Mouse (Mus musculus) skeletal muscle tissue, adult 2 months (tissue): Measurements from ENCODE around the gene Cbl.

ENCODE experiments used
- DNase-seq: peaks from one replicate; pipeline ENCODE4 v3.0.0-alpha.2; 2012; ENCODE audit warnings: low read depth, low spot score

Gene Cbl

GRCm38 (mm10) chr9:44233802-44234478 is at the start of gene Cbl:
Gene Cbl, minus strand, starts transcription at chr9:44234049.
- DNase-seq = peak; percentile 96

- DNase-seq = no peak
Observed at GRCm38 (mm10) chr9:44283183-44283582, 49.3 kb upstream of the Cbl start.

- no peak for DNase-seq
Observed at GRCm38 (mm10) chr9:44269973-44270372, 36.1 kb upstream of the Cbl start.

- no peak for DNase-seq
Observed at GRCm38 (mm10) chr9:44269077-44269476, 35.2 kb upstream of the Cbl start.

DNA sequence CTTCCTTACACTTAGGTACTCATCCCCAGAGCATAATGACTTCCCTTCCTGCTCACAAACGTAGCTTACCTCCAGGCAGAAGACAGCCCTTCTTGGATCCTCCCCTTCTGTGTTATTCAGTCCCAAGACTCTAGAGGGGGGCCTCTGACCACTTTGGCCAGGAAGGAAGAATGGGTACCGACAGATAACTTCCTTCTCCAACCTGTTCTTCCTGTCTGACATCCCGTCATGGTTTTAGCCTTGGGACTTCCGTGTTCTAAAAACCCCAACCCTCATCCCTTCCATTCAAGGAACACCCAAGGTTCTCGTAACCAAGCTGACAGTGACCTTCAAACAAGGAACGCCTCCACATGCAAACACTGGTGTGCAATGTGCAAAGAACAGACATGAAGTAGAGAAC is 34.6 kb upstream of the Cbl start, which contains the start of gene Nlrx1:
TSS of gene Nlrx1 (minus strand) at position 168 of the 400 bp plus-strand sequence.
- no peak for DNase-seq

DNA sequence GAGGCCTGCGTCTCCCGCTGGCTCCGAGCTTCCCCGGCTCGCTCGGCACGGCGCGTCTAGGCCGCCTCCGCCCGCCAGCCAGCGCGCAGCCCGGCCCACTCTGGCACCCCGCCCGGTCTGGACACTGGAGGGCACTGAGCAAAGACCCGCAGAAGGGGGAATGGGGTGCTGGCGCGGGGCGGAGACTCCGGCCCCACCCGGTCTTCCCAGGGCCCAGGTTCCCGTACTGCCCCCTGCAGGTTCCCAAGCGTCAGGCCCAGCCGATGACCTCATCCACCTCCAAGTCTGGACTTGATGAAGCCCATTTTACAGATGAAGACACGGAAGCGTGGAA is 34.1 kb upstream of the Cbl start:
- DNase-seq = peak; percentile 84

DNA sequence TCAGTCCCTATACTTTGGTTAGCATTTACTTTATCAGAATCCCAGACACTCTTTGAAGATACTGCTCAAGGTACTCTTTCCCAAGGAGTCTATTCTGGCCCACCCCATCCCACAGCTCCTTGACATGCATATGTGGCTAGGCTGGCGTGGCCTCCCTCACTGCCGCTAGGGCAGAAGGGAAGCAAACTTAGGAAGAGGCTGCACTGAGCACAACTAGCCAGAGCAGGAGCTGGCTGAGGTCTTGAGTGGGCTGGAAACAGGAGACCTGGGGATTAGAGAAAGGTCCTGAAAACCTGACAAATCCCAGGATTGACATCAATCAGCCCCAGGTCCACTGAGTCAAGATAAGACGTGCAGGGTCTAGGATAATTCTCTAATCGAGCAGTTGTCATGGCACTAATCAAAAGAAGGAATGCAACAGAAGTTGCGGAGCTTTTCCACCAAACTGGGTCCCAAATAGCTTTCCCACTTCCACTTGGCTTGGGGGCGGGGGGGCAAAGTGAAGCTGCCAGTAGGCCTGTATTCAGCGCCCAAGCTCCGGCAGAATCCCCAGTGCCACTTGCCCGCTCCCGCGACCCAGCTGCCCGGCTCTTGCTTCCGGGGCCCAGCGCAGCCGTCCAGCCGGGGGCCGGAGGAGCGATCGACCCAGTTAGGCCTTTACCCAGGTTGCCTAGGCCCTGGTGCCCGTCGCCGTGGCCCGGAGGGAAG is 33.6 kb upstream of the Cbl start:
- DNase-seq = no peak

GRCm38 (mm10) chr9:44266478-44267226 is 32.8 kb upstream of the Cbl start:
- DNase-seq = no peak

DNA sequence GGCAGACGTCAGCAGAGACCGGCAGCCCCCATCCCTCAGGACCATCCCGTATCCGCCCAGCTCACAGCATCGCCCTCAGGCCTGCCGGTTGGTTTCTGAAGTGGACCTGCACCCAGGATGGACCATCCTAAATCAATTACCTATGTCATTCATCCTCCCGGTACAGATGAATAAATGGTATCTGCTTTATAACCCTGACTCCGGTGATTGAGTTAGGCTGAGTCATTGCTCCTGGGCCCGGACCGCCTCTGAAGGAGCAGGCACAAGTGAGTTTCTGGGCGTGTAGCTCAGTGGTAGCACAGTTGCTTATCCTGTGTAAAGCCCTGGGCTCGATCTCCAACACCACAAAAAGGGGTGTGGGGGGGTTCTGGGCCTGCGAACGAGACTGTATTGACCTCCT is 27.5 kb upstream of the Cbl start:
- no peak for DNase-seq

DNA sequence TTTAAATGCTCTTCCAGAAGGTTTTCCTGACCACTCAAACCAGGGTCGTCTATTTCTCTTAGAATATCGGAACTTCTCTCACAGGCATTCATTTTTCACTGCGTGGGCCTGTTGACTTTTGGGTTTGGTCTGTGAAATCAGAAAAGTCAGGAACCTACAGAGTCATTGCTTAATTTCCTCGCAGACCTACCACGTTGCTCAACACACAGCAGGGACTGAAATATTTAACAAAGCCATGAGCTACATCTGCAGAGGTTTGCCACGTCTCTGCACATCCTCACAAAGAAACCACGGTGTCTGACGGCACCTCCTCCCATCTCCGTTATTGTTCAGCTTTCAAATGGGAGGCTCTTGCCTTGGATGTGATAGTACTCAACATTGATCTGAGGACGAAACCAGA is 25.2 kb upstream of the Cbl start:
- no peak for DNase-seq

DNA sequence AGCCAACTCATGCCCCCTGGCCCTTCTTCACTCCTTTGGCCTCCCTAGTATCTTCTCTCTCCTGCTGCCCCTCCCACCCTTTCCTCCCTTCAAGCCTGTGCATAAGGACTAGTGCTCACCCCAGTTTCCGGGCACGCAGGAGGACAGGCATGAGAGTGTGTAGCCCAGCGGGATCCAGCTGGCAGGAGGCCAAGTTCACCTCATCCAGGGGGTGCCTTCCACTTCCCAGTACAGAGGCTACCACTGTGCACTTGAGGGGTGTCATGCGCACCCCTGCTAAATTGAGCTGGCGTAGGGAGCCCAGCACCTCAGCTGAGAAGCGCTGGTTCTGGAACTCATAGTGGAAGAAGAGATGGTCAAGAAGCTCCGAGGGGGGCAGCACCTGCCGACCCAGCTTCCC is 22.4 kb upstream of the Cbl start:
- no peak for DNase-seq

DNA sequence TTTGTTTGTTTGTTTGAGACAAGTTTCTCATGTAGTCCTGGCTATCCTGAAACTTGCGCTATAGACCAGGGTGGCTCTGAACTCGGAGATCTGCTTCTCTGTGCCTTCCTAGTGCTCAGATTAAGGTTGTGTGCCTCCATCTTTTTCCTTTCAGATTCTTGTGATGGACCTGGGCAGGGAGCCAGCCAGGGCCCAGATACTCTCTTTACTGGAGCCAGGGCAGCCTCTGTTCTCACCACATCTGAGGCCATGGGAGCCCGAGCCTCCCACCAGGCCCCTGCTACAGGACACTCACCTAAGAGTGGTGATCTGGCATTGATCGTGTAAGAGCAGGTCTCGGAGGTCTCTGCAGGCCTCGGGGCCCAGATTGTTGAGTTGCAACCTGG is 21.3 kb upstream of the Cbl start:
- DNase-seq = no peak

DNA sequence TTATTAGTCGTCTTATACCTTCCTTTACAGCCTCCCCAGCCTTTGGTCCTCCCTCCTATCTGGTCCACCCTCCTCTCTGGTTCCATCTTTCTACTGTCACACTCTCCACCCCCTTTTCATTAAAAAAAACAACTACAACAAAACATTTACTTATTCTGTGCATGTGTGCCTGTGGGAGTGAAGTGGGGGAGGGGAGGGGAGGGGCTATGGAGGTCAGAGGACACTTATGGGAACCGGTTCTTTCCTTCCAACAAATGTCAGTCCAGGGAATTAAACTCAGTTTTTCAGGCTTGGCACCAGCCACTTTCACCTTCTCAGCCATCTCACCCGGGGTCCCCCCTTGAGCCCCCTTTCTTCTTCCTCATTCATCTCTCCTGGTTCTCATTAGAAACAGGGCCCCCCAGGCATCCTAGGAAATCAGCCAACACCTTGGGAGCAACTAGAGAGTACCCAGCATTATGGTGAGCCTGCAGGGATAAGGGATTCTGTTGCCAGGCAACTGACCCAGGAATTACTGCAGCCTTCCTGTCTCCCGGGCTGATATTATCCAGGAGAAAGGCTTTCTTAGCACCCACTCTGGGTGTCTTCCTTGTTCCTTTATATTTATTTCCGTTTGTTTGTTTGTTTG is 20.8 kb upstream of the Cbl start:
- DNase-seq = no peak

- DNase-seq = no peak
Observed at GRCm38 (mm10) chr9:44253441-44253840, 19.6 kb upstream of the Cbl start.

DNA sequence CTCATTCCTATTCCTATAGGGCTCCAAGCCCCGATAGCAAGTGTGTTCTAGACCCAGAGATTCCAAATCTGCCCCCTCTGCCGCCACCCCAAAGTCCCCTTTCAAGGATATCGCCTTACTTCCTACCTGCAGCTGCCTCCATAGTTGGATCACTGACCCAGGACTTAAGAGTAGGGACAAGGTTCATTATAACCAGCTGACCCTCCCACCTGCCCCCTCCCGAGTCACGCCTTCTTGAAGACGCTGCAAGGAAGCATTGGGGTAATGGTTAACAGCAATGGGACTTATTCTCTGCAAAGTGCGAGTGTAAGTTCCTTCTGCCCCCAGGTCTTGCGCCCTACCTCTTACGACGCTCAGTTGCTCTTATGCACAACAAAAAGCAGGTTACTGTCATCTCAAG is 17.5 kb upstream of the Cbl start, which contains the start of gene Pdzd3:
TSS of gene Pdzd3 (minus strand) at position 158 of the 400 bp plus-strand sequence.
- no peak for DNase-seq

- no peak for DNase-seq
Observed at GRCm38 (mm10) chr9:44250445-44250844, 16.6 kb upstream of the Cbl start.

DNA sequence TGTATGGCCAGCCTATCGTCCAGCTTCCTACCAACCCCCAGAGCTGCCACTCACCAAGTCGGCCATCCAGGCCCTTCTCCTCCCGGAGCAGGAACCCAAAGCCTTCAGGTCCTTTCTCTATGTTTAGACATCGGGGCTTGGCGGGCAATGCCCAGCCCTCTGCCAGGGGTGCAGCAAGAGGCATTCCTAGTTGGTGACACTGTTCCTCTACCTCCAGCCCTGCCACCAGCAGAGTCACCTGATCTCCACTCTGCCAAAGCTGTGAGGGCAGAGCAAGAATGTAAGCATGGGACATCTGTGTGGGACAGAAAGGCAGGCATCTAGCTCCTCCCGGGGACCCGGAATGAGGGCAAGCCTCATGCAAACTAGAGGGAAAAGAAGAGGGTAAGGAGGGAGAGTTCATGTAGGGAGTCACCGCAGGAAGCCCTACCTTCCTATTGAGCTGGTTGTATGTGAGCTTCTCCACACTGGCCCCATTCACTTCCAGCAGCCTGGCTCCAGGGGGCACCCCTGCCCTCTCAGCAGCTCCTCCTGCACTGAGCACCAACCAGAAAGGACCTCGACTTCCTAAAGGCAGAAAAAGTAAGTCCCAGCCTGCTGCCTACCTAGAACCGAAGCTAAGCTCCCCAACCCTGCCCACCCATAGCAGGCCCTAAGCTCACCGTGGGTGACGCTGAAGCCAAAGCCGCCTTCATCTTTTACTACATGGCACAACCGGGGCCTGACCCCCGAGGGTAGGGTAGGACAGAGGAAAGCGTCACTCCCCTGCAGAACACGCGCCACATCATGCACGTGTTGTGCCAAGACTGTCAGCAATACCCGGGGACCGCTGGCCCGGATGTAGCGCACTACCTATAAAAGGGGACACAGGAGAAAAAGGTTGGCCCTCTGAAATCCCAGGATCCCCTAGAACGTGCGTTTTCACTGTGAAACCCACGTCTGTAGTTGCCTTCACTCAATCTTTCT is 15.6 kb upstream of the Cbl start:
- DNase-seq = no peak

DNA sequence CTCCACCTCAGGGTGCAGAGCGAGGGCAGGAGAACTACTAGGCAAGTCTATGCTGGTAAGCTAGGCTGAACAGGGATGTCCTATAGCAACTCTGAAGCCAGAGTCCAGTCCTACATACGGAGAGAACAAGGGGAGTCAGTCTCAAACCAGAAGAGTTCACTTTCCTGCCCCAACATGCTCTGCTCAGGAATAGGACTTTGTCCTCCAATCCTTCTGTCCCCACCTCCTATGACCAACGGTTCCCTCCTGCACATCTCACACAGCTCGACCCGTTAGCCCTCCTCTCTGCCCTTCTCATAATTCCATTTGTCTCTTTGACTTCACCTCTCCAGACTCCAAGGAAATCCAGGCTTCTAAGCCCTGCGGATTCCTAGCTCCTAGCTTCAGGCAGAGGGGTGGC is 14.1 kb upstream of the Cbl start:
- no peak for DNase-seq

- no peak for DNase-seq
Observed at GRCm38 (mm10) chr9:44243621-44244020, 9.8 kb upstream of the Cbl start.

DNA sequence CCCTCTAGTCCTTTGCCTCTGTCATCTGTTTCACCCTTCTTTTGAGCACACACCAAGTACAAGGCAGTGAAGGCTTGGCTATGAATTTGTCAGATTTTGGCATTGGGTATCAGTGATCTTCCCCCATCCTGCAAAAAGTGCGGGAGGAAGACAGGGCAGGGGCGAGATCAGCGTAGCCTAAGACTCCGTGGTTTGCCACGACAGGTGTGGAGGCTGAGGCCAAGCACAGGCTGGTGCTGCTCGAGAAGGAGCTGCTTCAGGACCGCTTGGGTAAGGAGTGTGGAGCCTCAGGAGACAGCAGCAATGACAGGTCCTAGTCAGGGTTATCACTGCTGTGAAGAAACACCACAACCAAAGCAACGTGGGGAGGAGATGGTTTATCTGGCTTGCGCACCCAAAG is 7.6 kb upstream of the Cbl start:
- no peak for DNase-seq

- DNase-seq = no peak
Observed at GRCm38 (mm10) chr9:44240911-44241310, 7.1 kb upstream of the Cbl start.
